Mouse (Mus musculus) adipocyte (in vitro differentiated cells): Measurements from ENCODE around the gene Psg28.
"Not testable (repeated sequence)": the region's sequence is repeated elsewhere in the genome, so short reads cannot be mapped to it uniquely, and the experiment has no call there.

Experiments used
- DNase-seq: peaks from one replicate; pipeline ENCODE4 v3.0.0-alpha.2; 2016; ENCODE audit warnings: low spot score

The Psg28 gene

GRCm38 (mm10) chr7:18431941-18432340 lies at the start of gene Psg28:
TSS of gene Psg28 (minus strand) at chr7:18432041.
- not testable (repeated sequence) for DNase-seq

GRCm38 (mm10) chr7:18403407-18403806 lies 28.4 kb downstream of the Psg28 start:
- no peak for DNase-seq

GRCm38 (mm10) chr7:18402527-18403237 lies 29.2 kb downstream of the Psg28 start:
- DNase-seq: no peak

- not testable (repeated sequence) for DNase-seq
Observed at GRCm38 (mm10) chr7:18391483-18391882, 40.4 kb downstream of the Psg28 start.

GRCm38 (mm10) chr7:18378295-18378694 lies 53.5 kb downstream of the Psg28 start:
- no peak for DNase-seq
